In the genomic region with DNA sequence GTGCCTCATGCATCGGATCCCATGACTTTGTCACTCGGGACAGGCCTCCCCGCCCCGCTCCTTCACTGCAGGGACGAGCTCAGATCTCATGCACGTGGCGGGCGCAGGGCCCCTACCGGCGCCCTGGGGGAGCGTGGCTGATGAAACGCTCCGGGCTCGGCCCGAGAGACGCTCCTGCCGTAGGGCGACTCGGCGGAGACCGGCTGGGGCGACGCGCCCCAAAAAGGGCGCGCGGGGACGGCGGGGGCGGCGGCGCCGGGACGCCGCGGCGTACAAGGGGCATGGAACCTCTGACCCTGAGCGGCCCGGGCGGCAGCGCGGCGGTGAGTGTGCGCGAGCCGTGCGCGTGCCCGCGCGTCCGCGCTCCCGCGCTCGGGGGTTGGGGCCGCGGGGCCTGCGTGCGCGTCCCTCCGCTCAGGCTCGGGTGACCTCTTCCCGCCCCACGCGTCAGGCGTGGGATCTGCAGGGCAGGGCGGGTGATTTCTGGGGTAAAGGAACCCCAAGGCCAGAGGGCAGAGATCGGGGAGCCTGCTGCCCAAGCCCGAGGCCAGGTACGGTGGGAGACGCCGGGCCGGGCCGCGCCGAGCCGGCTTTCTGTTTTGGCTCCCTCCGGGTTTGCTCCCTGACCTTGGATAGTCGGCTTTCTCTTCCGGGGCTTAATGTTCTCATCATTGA, we compare ENCODE assay signal across 8 mouse cellular contexts. TPM values are rescaled to one million over a fixed set of nuclear protein-coding genes. Genes with fewer than 3 reads are reported as not detected.
A peak's percentile ranks its signal among the peaks of the same experiment; 100 is the strongest.
DNase-seq lines count a peak whose midpoint lies in the region; ATAC-seq and TF ChIP-seq lines count a peak whose summit lies in the region.

A gene (plus strand): TSS at position 375 of the 675 bp plus-strand sequence.

- H3K4me3 ChIP-seq in embryonic facial prominence, embryonic 11.5 days (ENCODE audit: low read depth, low read length) = peak within 1 kb of the TSS; percentile 62
- peak within 1 kb of the TSS; percentile 72 for H3K4me3 ChIP-seq in limb, embryonic 15.5 days
- H3K4me3 ChIP-seq in midbrain, embryonic 16.5 days (ENCODE audit: low read depth, low read length) = peak within 1 kb of the TSS; percentile 72
- peak within 1 kb of the TSS; percentile 85 for H3K4me3 ChIP-seq in spleen, adult 2 months (ENCODE audit: extremely low read depth, insufficient read depth, insufficient read length)

- 0 out of 2 replicates have a peak, but pooled peaks have one; percentile 13 for TF ChIP-seq CTCF in spleen, adult 2 months (IDR thresholded peaks at IDR 0.05; ENCODE audit: extremely low read depth, insufficient read depth, insufficient read length, insufficient replicate concordance)

- no peaks in the 10 kb centered on the region for H3K9me3 ChIP-seq in embryonic facial prominence, embryonic 11.5 days (replicated peaks; ENCODE audit: control insufficient read depth, low read length)
- H3K9me3 ChIP-seq in limb, embryonic 15.5 days = no peaks in the 10 kb centered on the region
- no peaks in the 10 kb centered on the region for H3K9me3 ChIP-seq in midbrain, embryonic 16.5 days (replicated peaks; ENCODE audit: control insufficient read depth, low read length, poor library complexity, severe bottlenecking)

- peak within 1 kb of the TSS; percentile 56; the same call in 1 of the 2 replicates for H3K27ac ChIP-seq in embryonic facial prominence, embryonic 11.5 days (replicated peaks; ENCODE audit: low read depth, low read length)
- peak within 1 kb of the TSS; percentile 78 for H3K27ac ChIP-seq in limb, embryonic 15.5 days
- no peak within 1 kb of the TSS for H3K27ac ChIP-seq in midbrain, embryonic 16.5 days (ENCODE audit: low read length)
- peak within 1 kb of the TSS; percentile 89 for H3K27ac ChIP-seq in spleen, adult 2 months (ENCODE audit: insufficient read depth, low read length)

- TF ChIP-seq POLR2A in spleen, adult 2 months (IDR thresholded peaks at IDR 0.05; ENCODE audit: low read depth, low read length) = no peak

- under 1% methylated on average over 79 of the region's 81 CpGs for WGBS in embryonic facial prominence, embryonic 11.5 days
- under 1% methylated on average over 78 of the region's 81 CpGs for WGBS in limb, embryonic 15.5 days
- WGBS in midbrain, embryonic 16.5 days = under 1% methylated on average over 81 of the region's 81 CpGs
- WGBS in spleen, adult 2 months = under 1% methylated on average over 78 of the region's 81 CpGs

- peak; percentile 60 for DNase-seq in 416B (ENCODE audit: low read depth)
- DNase-seq in adrenal gland, postnatal 14 days = peak; percentile 91
- DNase-seq in embryonic facial prominence, embryonic 11.5 days (ENCODE audit: low spot score) = peak; percentile 79
- DNase-seq in heart, adult 11 months = peak; percentile 99
- peak; percentile 75 for DNase-seq in kidney, adult 11 months
- peak in 1 of 2 experiments; percentile 72 for DNase-seq in spleen, adult 2 months (ENCODE audit: low read depth in 1 of 2, low spot score in 2 of 2)

- H3K4me2 ChIP-seq in embryonic facial prominence, embryonic 11.5 days (ENCODE audit: low read depth, low read length) = peak within 1 kb of the TSS; percentile 87
- H3K4me2 ChIP-seq in limb, embryonic 15.5 days = peak within 1 kb of the TSS; percentile 83
- H3K4me2 ChIP-seq in midbrain, embryonic 16.5 days (ENCODE audit: low read length) = peak within 1 kb of the TSS; percentile 88

- peaks cover 6% of the 10 kb centered on the region; the same call in 1 of the 2 replicates for H3K4me1 ChIP-seq in embryonic facial prominence, embryonic 11.5 days (ENCODE audit: control insufficient read depth, insufficient read depth, low read length)
- H3K4me1 ChIP-seq in limb, embryonic 15.5 days = peaks cover 37% of the 10 kb centered on the region
- H3K4me1 ChIP-seq in midbrain, embryonic 16.5 days (ENCODE audit: control insufficient read depth, insufficient read depth, low read length) = peaks cover 7% of the 10 kb centered on the region; the same call in 1 of the 2 replicates
- peaks cover 51% of the 10 kb centered on the region; the same call in 1 of the 2 replicates for H3K4me1 ChIP-seq in spleen, adult 2 months (ENCODE audit: control insufficient read depth, insufficient read depth, insufficient read length)

- H3K36me3 ChIP-seq in embryonic facial prominence, embryonic 11.5 days (replicated peaks; ENCODE audit: control insufficient read depth, insufficient read depth, low read depth, low read length) = no peaks in the 10 kb centered on the region
- H3K36me3 ChIP-seq in limb, embryonic 15.5 days = peaks cover 10% of the 10 kb centered on the region
- H3K36me3 ChIP-seq in midbrain, embryonic 16.5 days (ENCODE audit: control insufficient read depth, insufficient read depth, low read length) = no peaks in the 10 kb centered on the region
- H3K36me3 ChIP-seq in spleen, adult 2 months (ENCODE audit: control insufficient read depth, insufficient read depth, low read length) = no peaks in the 10 kb centered on the region

- H3K9ac ChIP-seq in embryonic facial prominence, embryonic 11.5 days (replicated peaks; ENCODE audit: low read length) = peak within 1 kb of the TSS; percentile 90
- peak within 1 kb of the TSS; percentile 82 for H3K9ac ChIP-seq in limb, embryonic 15.5 days
- H3K9ac ChIP-seq in midbrain, embryonic 16.5 days (ENCODE audit: low read depth, low read length) = peak within 1 kb of the TSS; percentile 85

- peak; percentile 79 for ATAC-seq in embryonic facial prominence, embryonic 11.5 days (replicated peaks; ENCODE audit: insufficient number of reproducible peaks, low FRiP score, low TSS enrichment, low read depth)
- ATAC-seq in limb, embryonic 15.5 days (ENCODE audit: insufficient number of reproducible peaks, low FRiP score, low TSS enrichment, low read depth) = peak; percentile 74
- peak; percentile 75 for ATAC-seq in midbrain, embryonic 16.5 days

- no peaks in the 10 kb centered on the region for H3K27me3 ChIP-seq in embryonic facial prominence, embryonic 11.5 days (ENCODE audit: control insufficient read depth, insufficient read depth, low read length)
- no peaks in the 10 kb centered on the region for H3K27me3 ChIP-seq in limb, embryonic 15.5 days
- H3K27me3 ChIP-seq in midbrain, embryonic 16.5 days (ENCODE audit: control insufficient read depth, insufficient read depth, low read depth, low read length) = no peaks in the 10 kb centered on the region
- no peaks in the 10 kb centered on the region for H3K27me3 ChIP-seq in spleen, adult 2 months (ENCODE audit: control insufficient read depth, insufficient read depth, low read length)

RNA-seq across cellular contexts. Expression of the gene that starts here (rescaled TPM):
- total RNA-seq in adrenal gland, postnatal 14 days (2021) = 12.3 and 13.0 TPM in 2 replicates
- 7.5 and 7.8 TPM in 2 replicates for polyA plus RNA-seq in embryonic facial prominence, embryonic 11.5 days (2014; fragmentation: Nextera tagmentation; extraction: Ambion mirVana)
- polyA plus RNA-seq in limb, embryonic 15.5 days (2015; fragmentation: Nextera tagmentation; extraction: Ambion mirVana) = 5.8 and 6.4 TPM in 2 replicates
- 3.8 and 4.5 TPM in 2 replicates for polyA plus RNA-seq in midbrain, embryonic 16.5 days (2015; fragmentation: Nextera tagmentation; extraction: Ambion mirVana)
- polyA plus RNA-seq in spleen, adult 2 months (2012; rRNA removed) = 13.8 and 15.8 TPM in 2 replicates
